Mouse (Mus musculus): ENCODE data around the gene Gm20425.

DNA sequence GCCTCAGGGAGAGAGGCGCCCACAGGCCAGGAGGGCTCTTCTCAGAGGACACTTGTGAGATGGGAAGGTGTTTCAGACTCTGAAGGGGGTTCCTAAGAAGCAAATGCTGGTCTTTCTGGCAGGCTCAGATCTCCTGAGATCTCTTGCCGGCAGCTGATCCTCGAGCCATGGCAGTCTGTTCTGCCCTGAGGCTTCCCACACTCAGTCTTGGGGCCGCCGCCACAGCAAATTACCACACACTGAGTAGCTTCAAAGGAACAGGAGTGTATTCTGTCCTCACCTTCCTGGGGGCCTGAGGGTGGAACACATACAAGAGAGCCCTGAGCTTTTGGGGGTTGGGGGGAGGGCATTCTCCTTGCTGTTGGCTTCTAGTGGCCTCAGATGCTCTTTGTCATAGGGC lies 84.8 kb downstream of the Gm20425 start:
- TF ChIP-seq CTCF (IDR thresholded peaks at IDR 0.05; ENCODE audit: low read depth) (no peak), EP300 (IDR thresholded peaks at IDR 0.05; ENCODE audit: low read depth) (no peak)
